Mouse (Mus musculus) embryo, embryonic 11 days (tissue): Measurements from ENCODE around the gene Ovol2.
"Not testable (repeated sequence)": the region's sequence is repeated elsewhere in the genome, so short reads cannot be mapped to it uniquely, and the experiment has no call there.

Source experiments
- DNase-seq: peaks from one replicate; pipeline ENCODE4 v3.0.0-alpha.2; 2015

Ovol2 gene

GRCm38 (mm10) chr2:144331401-144332302, at the start of gene Ovol2:
Gene Ovol2 (minus strand): TSS chr2:144332146.
- peak; percentile 40 for DNase-seq

- DNase-seq: no peak
These were observed 49.8 kb upstream of the Ovol2 start for GRCm38 (mm10) chr2:144381741-144382140.

- no peak for DNase-seq
These were observed 49.3 kb upstream of the Ovol2 start for GRCm38 (mm10) chr2:144381293-144381692.

- DNase-seq: no peak
These were observed 43.2 kb upstream of the Ovol2 start for GRCm38 (mm10) chr2:144375063-144375703.

- DNase-seq: no peak
These were observed 41.1 kb upstream of the Ovol2 start for GRCm38 (mm10) chr2:144373063-144373462.

DNA sequence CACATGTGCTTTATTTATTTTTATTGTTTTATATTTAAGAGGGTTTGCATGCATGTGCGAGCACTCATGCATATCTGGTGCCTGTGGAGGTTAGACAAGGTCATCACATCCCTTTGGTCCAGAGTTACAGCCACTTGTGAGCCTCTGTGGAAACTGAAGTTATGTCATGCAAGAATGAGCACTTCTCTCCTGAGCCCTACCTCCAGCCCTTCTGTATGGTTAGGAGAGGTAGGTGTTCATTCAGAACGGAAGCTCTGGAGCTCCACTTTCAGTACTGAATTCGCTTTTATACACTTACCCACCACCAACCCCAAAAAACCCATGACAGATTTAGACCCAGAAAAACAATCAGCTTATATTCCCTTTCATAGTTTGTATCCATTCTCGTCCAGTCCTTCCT, 39.6 kb upstream of the Ovol2 start:
- DNase-seq: no peak

- no peak for DNase-seq
These were observed 37.6 kb upstream of the Ovol2 start for GRCm38 (mm10) chr2:144369511-144369910.

DNA sequence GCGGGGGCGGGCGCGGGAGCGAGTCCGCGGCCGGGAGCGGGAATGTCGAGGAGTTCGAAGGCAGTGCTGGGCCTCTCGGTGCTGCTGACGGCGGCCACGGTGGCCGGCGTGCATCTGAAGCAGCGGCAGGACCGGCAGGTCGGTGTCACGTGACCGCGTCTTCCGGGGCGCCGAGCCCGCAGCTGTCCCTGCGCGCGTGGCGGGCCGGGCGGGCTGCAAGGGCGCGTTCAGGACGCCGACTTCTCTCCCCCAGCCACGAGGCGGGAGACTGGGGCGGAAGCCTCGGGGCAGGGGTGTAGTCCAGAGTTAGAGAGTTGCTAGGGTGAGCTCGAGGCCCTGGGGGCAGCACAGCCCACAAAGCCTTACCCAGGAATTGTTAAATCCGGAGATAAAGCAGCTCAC, 37.1 kb upstream of the Ovol2 start:
- peak; percentile 84 for DNase-seq

DNA sequence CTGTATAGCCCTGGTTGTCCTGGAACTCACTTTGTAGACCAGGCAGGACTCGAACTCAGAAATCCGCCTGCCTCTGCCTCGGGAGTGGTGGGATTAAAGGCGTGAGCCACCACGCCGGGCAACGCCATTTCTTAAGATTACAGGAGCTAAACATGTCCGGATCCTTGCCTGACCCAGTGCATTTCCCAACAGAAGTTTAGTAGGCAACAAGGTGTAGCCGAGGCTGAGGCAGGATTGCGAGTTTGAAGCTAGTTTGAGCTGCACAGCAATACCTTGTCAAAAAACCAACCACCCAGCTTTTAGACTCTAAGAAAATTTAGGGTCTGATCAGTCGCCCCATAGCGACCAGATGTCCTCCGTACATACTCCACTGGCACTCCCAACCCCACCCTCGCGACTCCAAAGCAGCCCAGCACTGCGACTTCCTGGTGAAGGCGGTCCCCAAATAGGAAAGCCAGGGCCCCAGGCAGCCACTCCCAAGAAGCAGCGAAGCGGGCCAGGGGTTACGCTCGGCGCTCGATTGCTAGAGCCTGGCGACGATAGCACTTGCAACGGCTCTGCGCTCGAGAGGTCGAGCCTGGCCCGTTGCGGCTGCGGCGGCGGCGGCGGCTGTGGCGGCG, 36.6 kb upstream of the Ovol2 start, which contains the start of the genes Kat14 and Pet117:
Gene Kat14, plus strand, starts transcription at position 584 of the 620 bp plus-strand sequence.
Gene Pet117, plus strand, starts transcription at position 597 of the 620 bp plus-strand sequence.
- DNase-seq: peak; percentile 98

DNA sequence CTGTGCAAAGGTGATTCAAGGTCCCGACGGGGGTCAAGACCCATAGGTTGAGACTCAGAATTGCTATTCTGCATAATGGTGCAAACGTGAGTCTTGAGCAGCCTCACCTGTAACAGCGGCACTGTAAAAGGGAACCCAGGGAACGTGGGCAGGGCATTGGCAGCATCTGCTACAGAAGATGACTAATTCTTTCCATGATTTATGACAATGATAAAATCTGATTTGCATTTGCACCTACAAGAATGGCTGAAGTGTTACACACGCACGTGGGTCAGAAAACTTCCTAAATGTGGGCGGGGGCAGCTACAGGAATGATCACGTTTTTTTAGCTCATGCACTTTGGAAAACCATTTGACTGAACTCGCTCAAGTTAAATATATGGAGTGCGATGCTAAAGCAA, 20.9 kb upstream of the Ovol2 start:
- DNase-seq: no peak

- DNase-seq: no peak
These were observed 16.6 kb upstream of the Ovol2 start for GRCm38 (mm10) chr2:144348525-144348924.

- DNase-seq: no peak
These were observed 11.2 kb upstream of the Ovol2 start for GRCm38 (mm10) chr2:144343158-144343557.

- DNase-seq: not testable (repeated sequence)
These were observed 6.2 kb upstream of the Ovol2 start for GRCm38 (mm10) chr2:144338149-144338548.

DNA sequence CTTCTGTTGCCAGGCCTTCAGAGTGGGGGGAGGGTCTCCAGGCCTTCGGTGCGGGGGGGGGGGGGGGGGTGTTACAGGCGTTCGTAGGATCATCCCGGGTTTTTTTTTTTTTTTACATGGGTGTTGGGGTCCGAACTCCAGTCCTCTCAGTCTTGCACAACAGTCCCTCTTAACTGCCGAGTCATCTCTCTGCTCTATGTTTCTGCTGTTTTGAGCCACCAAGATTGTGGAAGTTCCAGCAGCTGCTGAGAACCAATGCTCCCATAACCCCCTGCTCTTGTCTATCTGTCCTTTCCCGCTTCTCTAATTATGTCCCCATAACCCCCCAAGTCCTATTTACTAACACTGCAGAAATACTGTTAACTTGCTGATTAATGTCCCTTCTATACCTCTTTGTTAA, 5.8 kb upstream of the Ovol2 start:
- no peak for DNase-seq

DNA sequence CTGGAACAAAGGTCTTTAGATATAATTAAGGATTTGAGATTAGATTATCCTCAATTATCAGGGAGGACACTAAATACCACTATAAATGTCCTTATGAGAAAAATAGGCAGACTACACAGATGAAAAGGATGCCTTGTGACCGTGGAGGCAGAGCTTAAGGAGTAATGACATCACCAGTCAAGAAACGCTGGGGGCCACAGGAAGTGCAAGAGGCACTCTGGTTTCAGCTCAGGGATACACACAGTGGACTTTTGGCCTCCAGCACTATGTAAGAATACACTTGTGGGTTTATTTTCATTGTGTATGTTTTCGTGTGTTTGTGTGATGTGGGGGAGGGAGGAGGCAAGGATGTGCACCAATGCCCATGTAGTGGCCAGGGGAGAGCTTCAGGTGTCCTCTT, 5.3 kb upstream of the Ovol2 start:
- no peak for DNase-seq

DNA sequence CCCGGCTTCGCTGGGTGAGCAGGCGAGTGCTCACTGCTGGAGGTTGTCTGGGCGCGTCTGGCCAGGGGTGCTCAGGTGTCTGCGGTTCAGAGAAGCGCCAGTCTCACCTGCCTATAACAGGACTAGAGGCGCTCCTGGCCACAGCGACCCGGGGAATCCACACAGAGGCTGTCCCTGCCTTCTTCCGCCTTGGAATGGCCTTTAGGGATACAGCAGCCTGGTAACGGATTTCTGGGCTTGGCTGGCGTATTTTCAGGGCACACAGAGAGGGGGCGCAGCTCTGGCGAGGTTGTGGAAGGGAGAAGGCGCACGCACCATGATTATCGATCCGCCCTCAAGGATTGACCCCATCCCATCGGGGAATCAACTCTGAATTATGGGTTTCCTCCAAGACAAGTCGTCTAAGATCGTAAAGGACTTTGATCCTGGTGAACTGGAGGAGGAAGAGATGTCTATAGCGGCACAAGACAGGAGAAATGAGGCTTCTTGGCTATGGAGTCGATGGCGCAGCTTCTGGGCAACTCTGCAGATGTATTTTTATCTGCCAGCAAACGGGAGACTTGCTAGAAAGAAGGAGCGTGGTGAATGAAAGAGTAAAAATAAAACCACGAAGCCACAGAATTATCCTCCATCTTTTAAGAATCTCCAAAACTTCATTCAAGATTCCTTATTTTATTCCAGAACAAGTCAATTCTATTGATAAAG, 1.3 kb upstream of the Ovol2 start:
- peak; percentile 42 for DNase-seq

- DNase-seq: peak; percentile 14
These were observed 540 bp upstream of the Ovol2 start for GRCm38 (mm10) chr2:144332486-144332885.

GRCm38 (mm10) chr2:144330960-144331371, 980 bp downstream of the Ovol2 start:
- peak; percentile 54 for DNase-seq

- DNase-seq: peak; percentile 39
These were observed 1.5 kb downstream of the Ovol2 start for GRCm38 (mm10) chr2:144330352-144330959.

DNA sequence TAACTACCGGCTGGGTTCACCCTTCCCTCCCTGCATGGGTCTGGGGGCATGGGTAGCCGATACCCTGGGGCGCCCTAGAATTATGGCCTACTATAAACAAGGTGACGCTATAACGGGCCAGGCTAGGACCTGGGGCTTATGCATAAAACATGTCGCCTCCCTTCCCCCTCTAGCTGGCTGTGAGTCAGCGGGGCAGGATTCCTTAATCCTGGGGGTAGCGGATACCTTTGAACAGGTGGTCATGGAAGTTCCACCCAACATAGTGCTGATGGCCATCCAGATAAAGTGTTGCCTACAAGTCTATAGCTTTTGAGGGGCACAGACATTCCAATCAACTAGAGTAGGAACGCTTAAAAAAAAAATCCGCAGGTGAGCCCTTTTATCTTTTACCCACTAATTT, 2.0 kb downstream of the Ovol2 start:
- DNase-seq: no peak

GRCm38 (mm10) chr2:144329451-144329850, 2.5 kb downstream of the Ovol2 start:
- no peak for DNase-seq

- no peak for DNase-seq
These were observed 7.7 kb downstream of the Ovol2 start for GRCm38 (mm10) chr2:144324218-144324617.
